Mouse (Mus musculus) midbrain, embryonic 10.5 days (tissue): ENCODE results near the gene Apon. TPM values are rescaled to one million over a fixed set of nuclear protein-coding genes. Genes with fewer than 3 reads are reported as not detected.
A peak's percentile ranks its signal among the peaks of the same experiment; 100 is the strongest.

Source experiments
- DNase-seq: peaks from one replicate; pipeline ENCODE4 v3.0.0-alpha.2; 2017; ENCODE audit warnings: low spot score
- H3K27ac ChIP-seq: fragments of 300-500 bp; sonication (generic); replicated peaks from 2 replicates; pipeline ENCODE4 v1.5.1; 2016; ENCODE audit warnings: mild to moderate bottlenecking
- H3K27me3 ChIP-seq: fragments of 300-500 bp; sonication (generic); 2 replicates; pipeline ENCODE4 v1.6.1; 2016; ENCODE audit warnings: low read depth, mild to moderate bottlenecking; ENCODE audit not compliant: poor library complexity, severe bottlenecking
- H3K36me3 ChIP-seq: fragments of 300-500 bp; sonication (generic); 2 replicates; pipeline ENCODE4 v1.6.1; 2016; ENCODE audit warnings: mild to moderate bottlenecking, moderate library complexity
- H3K4me1 ChIP-seq: fragments of 300-500 bp; sonication (generic); 2 replicates; pipeline ENCODE4 v1.6.1; 2016
- H3K4me3 ChIP-seq: fragments of 300-500 bp; sonication (generic); 2 replicates; pipeline ENCODE4 v1.5.1; 2016; ENCODE audit warnings: mild to moderate bottlenecking, moderate library complexity
- H3K9me3 ChIP-seq: fragments of 300-500 bp; sonication (generic); replicated peaks from 2 replicates; pipeline ENCODE4 v1.6.1; 2016; ENCODE audit warnings: mild to moderate bottlenecking
- WGBS: fragments of 180-500 bp; shearing (Covaris S2); methylation state at CpG from one replicate; pipeline ENCODE4 v1.1.7; 2016; 5-methylcytosine and 5-hydroxymethylcytosine counted together
- polyA plus RNA-seq: library from polyadenylated mRNA; unstranded; fragments of >200 nt; fragmentation: Nextera tagmentation; extraction: Ambion mirVana; gene quantifications from 2 replicates; pipeline ENCODE4 v1.2.1, GENCODE M21; 2016

Gene Apon
- polyA plus RNA-seq, 1 experiment from 2014 or later, result 0.73 TPM

DNA sequence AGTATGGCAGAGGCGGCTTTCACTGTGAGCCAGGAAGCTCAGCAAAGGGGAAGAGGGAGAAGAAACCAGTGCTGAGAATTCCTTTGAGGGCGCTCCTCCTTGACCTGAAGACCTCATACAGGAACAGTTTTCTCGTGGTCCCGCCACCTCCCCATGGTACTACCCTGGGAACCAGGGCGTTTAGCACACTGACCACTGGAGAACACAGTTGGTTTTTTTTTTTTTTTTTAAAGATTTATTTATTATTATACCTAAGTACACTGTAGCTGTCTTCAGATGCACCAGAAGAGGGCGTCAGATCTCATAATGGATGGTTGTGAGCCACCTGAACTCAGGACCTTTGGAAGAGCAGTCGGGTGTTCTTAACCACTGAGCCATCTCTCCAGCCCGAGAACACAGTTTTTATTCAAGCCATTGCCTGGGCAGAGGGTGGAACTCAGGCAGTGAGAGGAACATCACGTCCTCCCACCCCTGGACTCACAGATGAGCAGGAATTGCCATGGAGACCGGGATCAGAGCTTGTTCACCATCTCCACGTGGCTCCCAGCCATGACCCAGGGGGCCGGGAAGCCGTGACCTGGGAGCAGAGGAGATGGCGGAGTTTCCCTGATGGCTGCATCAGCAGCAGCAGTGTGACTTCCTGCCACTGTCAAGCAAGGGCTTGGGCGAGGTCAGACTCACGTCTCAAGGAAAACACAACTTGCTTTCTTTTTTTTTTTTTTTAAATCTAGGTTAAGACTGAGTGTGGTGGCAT, 32.2 kb upstream of the Apon start:
- Histone ChIP-seq H3K27ac (no peak overlapping the region), H3K27me3 (no peaks in the 10 kb centered on the region), H3K4me1 (peaks cover 24% of the 10 kb centered on the region), H3K4me3 (no peak overlapping the region), H3K36me3 (no peaks in the 10 kb centered on the region), H3K9me3 (no peaks in the 10 kb centered on the region)
- DNase-seq, result no peak
- 66% methylated on average over 16 of the region's 16 CpGs for WGBS

DNA sequence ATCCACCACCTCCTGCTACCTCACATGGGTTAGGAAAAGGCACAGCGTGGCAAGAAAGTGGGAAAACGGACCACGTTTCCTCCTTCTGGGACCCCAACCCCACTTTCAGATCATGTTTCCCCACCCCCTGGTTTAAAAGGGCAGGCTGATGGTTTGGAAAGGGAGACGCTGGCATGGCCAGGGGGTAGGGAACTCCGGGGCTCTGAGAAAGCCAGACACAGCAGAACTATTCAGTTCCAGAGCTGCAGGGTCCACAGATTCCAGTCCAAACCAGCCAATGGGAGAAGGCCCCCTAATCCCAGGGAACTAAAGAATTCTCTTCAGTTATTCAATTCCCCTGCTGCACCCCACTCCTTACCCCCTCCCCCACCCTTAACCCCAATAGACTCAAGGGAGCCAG, 28.8 kb upstream of the Apon start:
- Histone ChIP-seq H3K9me3 (no peaks in the 10 kb centered on the region), H3K4me3 (no peak overlapping the region), H3K27ac (peak overlapping the region; percentile 52), H3K36me3 (no peaks in the 10 kb centered on the region), H3K4me1 (peaks cover 25% of the 10 kb centered on the region), H3K27me3 (no peaks in the 10 kb centered on the region)
- DNase-seq, result no peak
- WGBS, result 43% methylated on average over 5 of the region's 5 CpGs

DNA sequence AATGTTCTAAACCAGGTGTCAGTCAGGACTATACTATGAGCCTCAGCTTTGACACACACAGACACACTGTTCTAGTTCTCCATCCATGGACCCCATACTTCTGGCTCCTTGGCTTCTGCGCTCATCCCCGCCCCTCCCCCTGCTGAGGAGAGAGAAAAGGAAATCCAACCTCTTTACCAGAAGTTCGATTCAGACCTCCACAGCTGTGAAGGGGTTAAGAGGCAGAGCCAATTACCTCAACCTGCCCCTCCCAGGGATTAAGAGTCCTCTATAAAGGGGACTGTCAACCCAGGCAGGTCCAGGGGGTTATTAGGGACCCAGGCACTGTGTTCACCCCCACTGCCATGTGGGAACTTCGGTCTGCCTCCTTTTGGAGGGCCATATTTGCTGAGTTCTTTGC, 28.4 kb upstream of the Apon start, which contains the start of gene Mip:
Gene Mip (plus strand): TSS at position 301 of the 400 bp plus-strand sequence.
- no peak for DNase-seq
- Histone ChIP-seq H3K4me1 (peaks cover 30% of the 10 kb centered on the region), H3K36me3 (no peaks in the 10 kb centered on the region), H3K9me3 (no peaks in the 10 kb centered on the region), H3K27me3 (no peaks in the 10 kb centered on the region), H3K4me3 (no peak within 1 kb of the TSS), H3K27ac (peak within 1 kb of the TSS; percentile 57)
- 30% methylated on average over 4 of the region's 4 CpGs for WGBS

DNA sequence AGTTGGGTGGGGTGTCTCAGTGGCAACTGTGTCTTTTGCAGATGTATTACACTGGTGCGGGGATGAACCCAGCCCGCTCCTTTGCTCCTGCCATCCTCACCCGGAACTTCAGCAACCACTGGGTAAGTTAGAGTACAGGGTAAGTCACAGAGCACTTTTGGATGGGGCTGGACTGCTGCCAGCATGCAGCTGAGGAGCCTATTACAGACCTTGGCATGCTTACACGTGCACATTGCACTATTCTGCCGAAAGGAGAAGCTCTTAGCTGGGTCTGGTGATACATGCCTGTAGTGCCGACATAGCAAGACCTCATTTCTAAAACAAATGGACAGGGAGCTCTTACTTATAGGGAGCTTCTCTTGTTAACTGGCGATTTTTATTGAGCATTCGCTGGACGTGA, 26.3 kb upstream of the Apon start:
- no peak for DNase-seq
- 89% methylated on average over 9 of the region's 9 CpGs for WGBS
- no peaks in the 10 kb centered on the region for H3K27me3 ChIP-seq
- no peaks in the 10 kb centered on the region for H3K9me3 ChIP-seq
- H3K4me1 ChIP-seq, result peaks cover 38% of the 10 kb centered on the region
- no peak overlapping the region for H3K4me3 ChIP-seq
- no peak overlapping the region for H3K27ac ChIP-seq
- no peaks in the 10 kb centered on the region for H3K36me3 ChIP-seq

DNA sequence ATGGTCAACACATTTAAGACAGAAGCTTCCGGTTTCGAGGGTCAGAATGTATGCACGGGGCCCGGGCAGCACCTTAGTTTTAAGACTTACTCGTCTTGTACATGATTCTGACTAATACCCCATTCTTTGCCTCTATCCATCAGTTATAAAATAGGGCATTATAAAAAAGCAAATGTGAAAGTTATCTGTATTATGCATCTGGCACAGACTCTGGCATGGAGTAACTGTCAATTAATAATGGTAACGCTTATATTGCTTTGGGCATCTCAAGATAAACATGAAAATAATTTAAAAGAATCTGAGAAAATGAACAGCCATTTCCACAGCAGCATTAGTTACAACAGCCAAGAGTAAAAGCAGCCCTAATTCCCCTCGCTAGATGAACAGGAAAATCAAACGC, 25.9 kb upstream of the Apon start:
- DNase-seq, result no peak
- Histone ChIP-seq H3K27me3 (no peaks in the 10 kb centered on the region), H3K9me3 (no peaks in the 10 kb centered on the region), H3K36me3 (no peaks in the 10 kb centered on the region), H3K4me1 (peaks cover 42% of the 10 kb centered on the region), H3K4me3 (no peak overlapping the region), H3K27ac (no peak overlapping the region)
- WGBS, result 94% methylated on average over 8 of the region's 8 CpGs

DNA sequence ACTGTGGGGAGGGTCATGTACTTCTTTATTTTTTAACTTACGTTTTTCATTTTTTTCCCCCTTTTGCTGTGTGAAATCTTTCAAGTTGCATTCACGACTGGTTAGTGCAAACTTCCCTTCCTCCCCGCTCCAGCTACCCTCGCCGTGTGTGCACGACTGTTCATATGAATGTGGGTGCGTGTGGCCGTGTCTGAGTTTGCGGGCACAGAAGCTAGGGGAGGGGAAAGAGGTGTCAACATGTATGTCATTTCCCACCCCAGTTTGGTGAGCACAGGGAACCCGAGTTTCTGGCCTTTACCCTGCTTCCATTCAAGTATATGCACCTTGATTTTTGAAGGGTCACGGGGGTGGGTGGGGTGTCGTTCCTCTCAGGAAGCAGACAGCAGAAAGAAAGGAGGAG, 23.3 kb upstream of the Apon start:
- no peak overlapping the region; the same call in 1 of the 2 replicates for H3K4me3 ChIP-seq
- 83% methylated on average over 12 of the region's 12 CpGs for WGBS

DNA sequence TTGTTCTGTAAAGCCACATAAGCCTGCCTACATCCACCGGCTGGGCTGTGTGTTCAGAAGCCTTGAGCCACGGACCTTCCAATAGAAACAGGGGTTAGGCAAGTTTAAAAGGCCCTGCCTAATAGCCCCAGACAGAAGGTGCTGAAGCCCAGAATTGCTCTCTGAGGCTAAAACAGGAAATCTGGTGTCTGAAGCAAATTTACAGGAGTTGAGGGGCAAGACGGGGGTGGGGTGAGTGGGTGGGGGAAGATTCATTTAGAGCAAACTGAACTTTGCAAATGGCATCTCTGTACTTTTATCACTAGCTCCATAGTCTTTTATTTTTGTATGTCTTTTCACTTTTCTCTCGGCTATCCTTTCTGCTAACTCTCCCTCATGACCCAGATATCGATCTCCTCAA, 22.8 kb upstream of the Apon start:
- 27% methylated on average over 5 of the region's 5 CpGs for WGBS
- no peaks in the 10 kb centered on the region for H3K9me3 ChIP-seq
- H3K27me3 ChIP-seq, result no peaks in the 10 kb centered on the region
- peaks cover 42% of the 10 kb centered on the region for H3K4me1 ChIP-seq
- H3K4me3 ChIP-seq, result peak overlapping the region; percentile 78
- DNase-seq, result no peak
- H3K27ac ChIP-seq, result peak overlapping the region; percentile 99
- H3K36me3 ChIP-seq, result peaks cover 14% of the 10 kb centered on the region

More for the DNA sequence above, 23.3 kb upstream of the Apon start:
- no peaks in the 10 kb centered on the region for H3K9me3 ChIP-seq
- H3K27ac ChIP-seq, result peak overlapping the region; percentile 99; the same call in 1 of the 2 replicates
- no peaks in the 10 kb centered on the region for H3K27me3 ChIP-seq
- H3K4me1 ChIP-seq, result peaks cover 43% of the 10 kb centered on the region
- peaks cover 13% of the 10 kb centered on the region for H3K36me3 ChIP-seq
- DNase-seq, result no peak

DNA sequence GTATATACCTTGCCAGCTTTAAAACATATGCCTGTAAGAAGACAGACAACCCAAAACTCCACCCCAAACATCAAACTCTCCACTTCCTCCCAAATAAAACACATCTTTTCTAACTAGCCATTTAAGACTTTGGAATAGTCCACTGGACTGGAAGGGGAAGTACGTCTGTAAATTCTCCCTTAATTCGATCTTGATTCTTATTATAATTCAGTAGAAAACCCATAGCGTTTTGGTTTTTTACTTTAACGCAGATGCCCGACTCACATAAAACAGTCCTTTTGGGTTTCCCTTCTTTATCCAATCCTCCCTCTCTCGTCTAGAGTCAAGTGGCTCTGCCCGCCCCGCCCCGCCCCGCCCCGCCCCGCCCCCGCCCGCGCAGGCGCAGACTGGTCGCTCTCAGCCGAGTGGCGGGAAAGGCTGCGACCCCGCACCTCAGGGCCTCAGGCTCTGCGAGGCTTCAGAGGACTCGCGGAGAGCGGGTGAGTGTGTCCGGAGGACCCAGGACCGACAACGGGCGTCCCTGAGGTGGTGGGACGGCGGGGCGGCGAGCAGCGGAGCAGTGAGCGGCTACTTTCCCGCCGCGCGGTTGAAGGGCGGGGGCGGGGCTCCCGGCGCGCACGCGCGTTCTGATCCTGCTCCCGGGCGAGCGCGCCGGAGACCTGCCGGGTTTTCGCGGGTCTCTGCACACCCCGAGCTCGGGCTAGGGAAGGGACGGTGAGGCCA, 22.0 kb upstream of the Apon start, which contains the start of gene Timeless:
Gene Timeless (plus strand): TSS at position 369 of the 723 bp plus-strand sequence.
- H3K9me3 ChIP-seq, result no peaks in the 10 kb centered on the region
- under 1% methylated on average over 58 of the region's 58 CpGs for WGBS
- peak; percentile 88 for DNase-seq

DNA sequence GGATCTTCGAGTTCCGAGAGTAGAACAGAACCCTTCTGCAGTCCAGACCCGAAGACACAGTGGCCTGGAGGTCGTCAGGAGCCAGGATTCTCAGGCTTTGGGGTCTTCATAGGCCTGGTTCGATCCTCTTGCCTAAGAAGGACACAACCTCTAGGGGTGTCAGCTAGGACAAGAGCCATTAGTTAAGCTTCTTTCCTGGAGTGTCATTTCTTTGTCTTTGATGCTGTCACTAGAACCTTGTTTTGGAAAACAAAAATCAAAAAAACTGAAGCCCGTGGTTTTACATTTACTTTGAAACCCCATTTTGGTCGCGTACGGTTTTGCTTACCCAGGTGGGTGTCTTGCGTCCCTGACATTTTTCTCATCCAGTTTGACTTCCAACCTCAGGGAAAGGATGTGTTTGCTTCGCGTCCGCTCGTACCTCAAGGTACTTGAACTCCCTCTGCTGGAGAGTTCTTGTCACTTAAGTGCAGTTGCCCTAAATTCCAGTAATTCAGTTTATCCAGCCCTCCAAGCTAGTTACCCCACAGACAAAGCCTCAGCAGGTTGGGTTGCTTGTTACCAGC, 21.4 kb upstream of the Apon start:
- no peaks in the 10 kb centered on the region for H3K27me3 ChIP-seq
- WGBS, result under 1% methylated on average over 14 of the region's 14 CpGs
- H3K9me3 ChIP-seq, result no peaks in the 10 kb centered on the region
- peak overlapping the region; percentile 78 for H3K4me3 ChIP-seq
- H3K4me1 ChIP-seq, result peaks cover 38% of the 10 kb centered on the region
- peak overlapping the region; percentile 99 for H3K27ac ChIP-seq
- H3K36me3 ChIP-seq, result peaks cover 17% of the 10 kb centered on the region
- peak; percentile 66 for DNase-seq

More for the DNA sequence above, 22.0 kb upstream of the Apon start, which contains the start of gene Timeless:
- no peaks in the 10 kb centered on the region for H3K27me3 ChIP-seq
- H3K4me1 ChIP-seq, result peaks cover 38% of the 10 kb centered on the region
- H3K36me3 ChIP-seq, result peaks cover 16% of the 10 kb centered on the region
- H3K4me3 ChIP-seq, result peak within 1 kb of the TSS; percentile 78
- peak within 1 kb of the TSS; percentile 99 for H3K27ac ChIP-seq

DNA sequence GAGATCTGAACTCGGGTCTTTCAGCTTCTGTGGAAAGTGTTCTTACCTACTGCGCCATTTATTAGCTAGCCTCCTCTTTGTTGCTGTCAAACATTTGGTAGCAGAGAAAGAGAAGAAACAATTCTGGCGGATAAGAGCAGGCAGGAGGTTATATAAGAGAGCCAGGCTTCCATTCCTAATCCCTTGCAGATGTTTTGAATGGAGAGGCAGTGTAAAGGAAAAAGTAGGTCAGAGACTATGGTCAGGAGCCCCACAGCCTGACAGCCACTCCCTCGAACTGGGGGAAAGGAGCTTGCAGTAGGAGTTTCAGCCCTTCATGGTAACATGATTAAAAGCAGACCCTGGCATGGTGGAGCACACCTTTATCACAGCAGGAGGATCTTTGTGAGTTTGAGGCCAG, 17.6 kb upstream of the Apon start:
- 63% methylated on average over 4 of the region's 4 CpGs for WGBS
- no peak overlapping the region for H3K27ac ChIP-seq
- H3K36me3 ChIP-seq, result peaks cover 53% of the 10 kb centered on the region

DNA sequence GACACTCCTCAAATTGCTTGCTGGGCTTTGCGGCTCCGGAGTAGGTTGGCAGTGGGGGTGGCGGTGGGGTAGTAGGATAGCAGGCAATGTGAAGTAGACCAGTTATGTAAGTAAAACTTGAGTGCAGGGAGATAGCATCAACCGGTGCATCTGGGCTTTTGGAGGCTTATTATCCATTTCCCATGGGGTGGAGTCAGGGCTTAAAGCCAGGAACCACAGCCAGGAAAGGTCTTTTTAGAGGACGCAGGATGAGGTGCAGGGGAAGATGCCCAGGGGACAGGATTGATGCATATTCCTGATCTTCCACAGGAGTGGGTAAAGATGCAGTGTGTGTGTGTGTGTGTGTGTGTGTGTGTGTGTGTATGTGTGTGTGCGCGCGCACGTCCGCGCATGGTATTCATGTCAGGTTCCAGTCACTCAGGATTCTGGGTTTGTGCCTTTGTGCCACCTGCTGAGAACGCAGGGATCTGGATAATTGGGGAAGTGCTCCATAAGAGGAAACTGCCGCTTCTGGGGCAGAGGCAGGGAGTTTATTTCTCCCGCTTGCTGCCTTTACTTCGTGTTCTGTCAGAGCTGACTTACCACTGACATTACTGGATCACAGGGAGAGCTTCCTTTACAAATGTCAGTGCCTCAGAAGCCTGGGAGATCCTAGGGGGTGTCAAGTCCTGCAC, 16.0 kb upstream of the Apon start:
- Histone ChIP-seq H3K36me3 (peaks cover 70% of the 10 kb centered on the region), H3K9me3 (no peaks in the 10 kb centered on the region), H3K4me3 (no peak overlapping the region), H3K27me3 (no peaks in the 10 kb centered on the region), H3K4me1 (peaks cover 25% of the 10 kb centered on the region), H3K27ac (no peak overlapping the region)
- WGBS, result 91% methylated on average over 15 of the region's 15 CpGs
- DNase-seq, result no peak

More for the DNA sequence above, 17.6 kb upstream of the Apon start:
- no peak for DNase-seq
- no peaks in the 10 kb centered on the region for H3K27me3 ChIP-seq
- H3K9me3 ChIP-seq, result no peaks in the 10 kb centered on the region
- H3K4me3 ChIP-seq, result no peak overlapping the region
- H3K4me1 ChIP-seq, result peaks cover 31% of the 10 kb centered on the region

DNA sequence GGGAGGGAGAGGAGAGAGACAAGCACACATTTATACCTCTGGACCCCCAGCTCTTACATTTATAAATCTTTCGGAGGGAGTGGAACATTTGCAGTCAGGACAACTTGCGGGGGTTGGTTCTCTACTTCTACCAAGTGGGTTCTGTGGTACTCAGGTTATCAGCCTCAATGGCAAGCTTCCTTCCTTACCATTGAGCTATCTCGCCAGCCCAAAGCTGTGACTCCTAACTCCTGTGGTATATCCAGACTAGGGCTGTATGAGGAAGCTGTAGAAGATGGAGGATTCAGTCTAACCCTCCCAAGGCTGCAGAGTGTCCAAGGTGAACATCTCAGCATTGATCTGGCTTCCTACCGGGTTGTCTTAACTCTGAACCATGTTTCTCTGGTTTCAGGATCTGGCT, 14.8 kb upstream of the Apon start:
- no peaks in the 10 kb centered on the region for H3K9me3 ChIP-seq
- peaks cover 77% of the 10 kb centered on the region for H3K36me3 ChIP-seq
- H3K27me3 ChIP-seq, result no peaks in the 10 kb centered on the region
- H3K4me3 ChIP-seq, result no peak overlapping the region
- 94% methylated on average over 4 of the region's 4 CpGs for WGBS
- H3K4me1 ChIP-seq, result peaks cover 16% of the 10 kb centered on the region
- DNase-seq, result no peak
- H3K27ac ChIP-seq, result no peak overlapping the region
